Mouse (Mus musculus) forebrain, embryonic 14.5 days (tissue): ENCODE measurements around the gene Sptbn4. TPM values are rescaled to one million over a fixed set of nuclear protein-coding genes. Genes with fewer than 3 reads are reported as not detected.

Experiments
- ATAC-seq: fragments of 200-750 bp; cut with Nextera tagmentation; 2 replicates; pipeline ENCODE4 v1.8.0; 2017; ENCODE audit warnings: mild to moderate bottlenecking, moderate library complexity
- DNase-seq: peaks from one replicate; pipeline ENCODE4 v3.0.0-alpha.2; 2015; ENCODE audit warnings: low spot score
- H3K27ac ChIP-seq: fragments of 300-500 bp; sonication (generic); 2 replicates; pipeline ENCODE4 v1.5.1; 2014; ENCODE audit warnings: low read depth, mild to moderate bottlenecking, control low read depth, low read length, moderate library complexity
- H3K27me3 ChIP-seq: fragments of 300-500 bp; sonication (generic); replicated peaks from 2 replicates; pipeline ENCODE4 v1.6.1; 2014; ENCODE audit warnings: low read length, control low read depth, mixed read lengths; ENCODE audit not compliant: control insufficient read depth, insufficient read depth
- H3K36me3 ChIP-seq: fragments of 300-500 bp; sonication (generic); 2 replicates; pipeline ENCODE4 v1.6.1; 2014; ENCODE audit warnings: low read length, control low read depth; ENCODE audit not compliant: control insufficient read depth, insufficient read depth
- H3K4me1 ChIP-seq: fragments of 300-500 bp; sonication (generic); 2 replicates; pipeline ENCODE4 v1.6.1; 2014; ENCODE audit warnings: antibody characterized with exemption, low read length, control low read depth; ENCODE audit not compliant: control insufficient read depth, insufficient read depth
- H3K4me2 ChIP-seq: fragments of 300-500 bp; sonication (generic); 2 replicates; pipeline ENCODE4 v1.6.1; 2014; ENCODE audit warnings: mild to moderate bottlenecking, control low read depth, low read length
- H3K4me3 ChIP-seq: fragments of 300-500 bp; sonication (generic); 2 replicates; pipeline ENCODE4 v1.5.1; 2014; ENCODE audit warnings: low read depth, low read length, control low read depth
- H3K9ac ChIP-seq: fragments of 300-500 bp; sonication (generic); 2 replicates; pipeline ENCODE4 v1.6.1; 2014; ENCODE audit warnings: mild to moderate bottlenecking, low read length, control low read depth, moderate library complexity
- H3K9me3 ChIP-seq: fragments of 300-500 bp; sonication (generic); replicated peaks from 2 replicates; pipeline ENCODE4 v1.6.1; 2016; ENCODE audit warnings: low read length, control low read depth, mixed read lengths; ENCODE audit not compliant: control insufficient read depth
- WGBS: fragments of 180-500 bp; shearing (Covaris S2); extraction: QIAGEN DNeasy Blood & Tissue Kit; methylation state at CpG from one replicate; pipeline ENCODE4 v1.1.7; 2014; 5-methylcytosine and 5-hydroxymethylcytosine counted together
- polyA plus RNA-seq: library from polyadenylated mRNA; unstranded; fragments of >200 nt; fragmentation: Nextera tagmentation; extraction: Ambion mirVana; gene quantifications from 2 replicates; pipeline ENCODE4 v1.2.1, GENCODE M21; 2014

Gene Sptbn4
- polyA plus RNA-seq, 1 experiment from 2014 or later, result 1.7 TPM

DNA sequence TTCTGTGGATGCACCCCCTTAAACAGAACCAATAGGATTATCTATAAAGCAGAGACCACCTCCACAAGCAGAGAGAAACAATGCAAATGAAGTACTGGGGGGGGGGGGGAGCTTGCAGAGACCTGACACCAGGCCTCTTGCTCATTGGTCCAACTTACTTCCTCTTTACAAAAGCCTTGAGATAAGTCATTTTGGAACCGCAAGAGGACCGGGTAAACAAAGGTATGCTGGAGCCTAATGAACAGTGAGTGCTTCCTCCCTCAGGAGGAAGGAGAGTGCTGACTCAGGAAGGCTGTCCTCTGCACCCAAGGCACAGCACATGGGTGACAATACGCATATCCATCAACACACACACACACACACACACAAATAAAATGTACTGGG is 89.9 kb downstream of the Sptbn4 start:
- no peak overlapping the region for H3K4me3 ChIP-seq
- H3K9ac ChIP-seq, result no peak overlapping the region
- no peak for DNase-seq
- H3K4me2 ChIP-seq, result no peak overlapping the region
- H3K4me1 ChIP-seq, result peaks cover 16% of the 10 kb centered on the region
- H3K9me3 ChIP-seq, result no peaks in the 10 kb centered on the region
- 25% methylated on average over 3 of the region's 3 CpGs for WGBS
- H3K27ac ChIP-seq, result no peak overlapping the region
- H3K36me3 ChIP-seq, result peaks cover 11% of the 10 kb centered on the region; the same call in 1 of the 2 replicates
- H3K27me3 ChIP-seq, result peaks cover 21% of the 10 kb centered on the region
- ATAC-seq, result no peak

- Histone ChIP-seq H3K36me3 (peaks cover 16% of the 10 kb centered on the region), H3K27me3 (peaks cover 21% of the 10 kb centered on the region), H3K4me3 (peak within 1 kb of the TSS; percentile 72), H3K4me1 (peaks cover 16% of the 10 kb centered on the region), H3K27ac (no peak within 1 kb of the TSS; the same call in 1 of the 2 replicates), H3K9ac (peak within 1 kb of the TSS; percentile 30; the same call in 1 of the 2 replicates), H3K9me3 (no peaks in the 10 kb centered on the region), H3K4me2 (peak within 1 kb of the TSS; percentile 67)
- WGBS, result 5% methylated on average over 26 of the region's 27 CpGs
- DNase-seq, result no peak
- ATAC-seq, result no peak
Measured at GRCm38 (mm10) chr7:27356861-27357594, 90.5 kb downstream of the Sptbn4 start, which contains the start of gene Gm20479. TSS of gene Gm20479 (minus strand) at chr7:27357419.

DNA sequence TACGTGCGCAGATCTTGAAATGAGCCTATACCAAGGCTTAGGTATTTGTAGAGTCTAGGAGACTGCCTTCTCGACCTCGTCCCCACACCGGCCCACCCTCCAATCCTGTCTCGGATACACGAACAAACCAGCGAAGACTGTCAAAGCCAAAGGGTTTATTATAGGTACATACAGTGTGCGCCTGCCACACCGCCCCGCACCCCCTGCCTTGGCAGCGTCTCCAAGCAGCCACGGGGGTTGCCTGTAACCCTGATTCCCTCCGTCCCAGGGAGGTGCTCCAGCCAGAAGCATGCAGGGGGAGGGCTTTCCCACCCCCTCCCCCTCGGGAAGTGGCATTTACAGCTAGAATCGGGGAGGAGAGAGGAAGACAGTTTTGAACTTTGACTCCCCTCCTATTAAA is 91.2 kb downstream of the Sptbn4 start:
- no peaks in the 10 kb centered on the region for H3K9me3 ChIP-seq
- ATAC-seq, result peak; percentile 50
- peak overlapping the region; percentile 30; the same call in 1 of the 2 replicates for H3K9ac ChIP-seq
- H3K4me3 ChIP-seq, result peak overlapping the region; percentile 72
- no peak overlapping the region for H3K27ac ChIP-seq
- peaks cover 24% of the 10 kb centered on the region for H3K36me3 ChIP-seq
- WGBS, result 2% methylated on average over 16 of the region's 16 CpGs
- no peak for DNase-seq
- H3K27me3 ChIP-seq, result peaks cover 21% of the 10 kb centered on the region
- H3K4me2 ChIP-seq, result peak overlapping the region; percentile 67
- peaks cover 16% of the 10 kb centered on the region for H3K4me1 ChIP-seq

- H3K9ac ChIP-seq, result peak within 1 kb of the TSS; percentile 78
- H3K4me3 ChIP-seq, result peak within 1 kb of the TSS; percentile 72
- no peaks in the 10 kb centered on the region for H3K9me3 ChIP-seq
- ATAC-seq (peak; percentile 94), DNase-seq (peak; percentile 97)
- no peak within 1 kb of the TSS; the same call in none of the 2 replicates for H3K27ac ChIP-seq
- H3K36me3 ChIP-seq, result peaks cover 28% of the 10 kb centered on the region
- 1% methylated on average over 34 of the region's 34 CpGs for WGBS
- peak within 1 kb of the TSS; percentile 67 for H3K4me2 ChIP-seq
- H3K4me1 ChIP-seq, result peaks cover 16% of the 10 kb centered on the region
- peaks cover 21% of the 10 kb centered on the region for H3K27me3 ChIP-seq
Measured at GRCm38 (mm10) chr7:27355745-27356240, 91.7 kb downstream of the Sptbn4 start, which contains the start of gene Shkbp1. TSS of gene Shkbp1 (minus strand) at chr7:27356019.

DNA sequence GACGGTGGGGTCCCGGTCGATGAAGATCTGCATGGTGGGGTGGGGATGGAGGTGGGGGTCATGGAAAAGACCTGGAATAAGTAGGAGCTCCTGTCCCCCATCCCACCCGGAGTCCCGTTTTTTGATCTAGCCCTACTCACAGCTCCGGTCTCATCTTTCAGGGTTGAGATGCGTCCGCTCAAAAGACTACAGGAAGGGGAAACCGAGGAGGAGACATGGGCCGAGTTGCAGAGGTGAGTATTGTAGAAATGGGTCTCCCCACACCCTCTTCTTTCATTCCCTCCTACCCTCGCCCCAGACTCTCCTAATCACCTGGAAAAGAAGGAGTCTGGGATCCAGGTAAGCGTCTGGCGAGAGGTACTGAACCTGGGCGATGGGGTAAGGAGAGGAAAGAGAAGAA is 92.2 kb downstream of the Sptbn4 start:
- ATAC-seq (peak; percentile 18), DNase-seq (no peak)
- WGBS, result 9% methylated on average over 14 of the region's 14 CpGs
- peak overlapping the region; percentile 78 for H3K9ac ChIP-seq
- peaks cover 34% of the 10 kb centered on the region for H3K36me3 ChIP-seq
- H3K27ac ChIP-seq, result no peak overlapping the region; the same call in 1 of the 2 replicates
- peaks cover 16% of the 10 kb centered on the region for H3K4me1 ChIP-seq
- peak overlapping the region; percentile 72 for H3K4me3 ChIP-seq
- peaks cover 21% of the 10 kb centered on the region for H3K27me3 ChIP-seq
- H3K4me2 ChIP-seq, result peak overlapping the region; percentile 67
- H3K9me3 ChIP-seq, result no peaks in the 10 kb centered on the region

- DNase-seq (no peak), ATAC-seq (no peak)
- H3K9me3 ChIP-seq, result no peaks in the 10 kb centered on the region
- H3K9ac ChIP-seq, result peak overlapping the region; percentile 78
- H3K36me3 ChIP-seq, result peaks cover 36% of the 10 kb centered on the region
- H3K4me1 ChIP-seq, result peaks cover 16% of the 10 kb centered on the region
- WGBS, result 44% methylated on average over 4 of the region's 4 CpGs
- peak overlapping the region; percentile 72 for H3K4me3 ChIP-seq
- H3K4me2 ChIP-seq, result peak overlapping the region; percentile 67
- peaks cover 21% of the 10 kb centered on the region for H3K27me3 ChIP-seq
- no peak overlapping the region for H3K27ac ChIP-seq
Measured at GRCm38 (mm10) chr7:27354783-27355182, 92.7 kb downstream of the Sptbn4 start.

- peak; percentile 85 for DNase-seq
- ATAC-seq, result no peak; the same call in 1 of the 2 replicates
- peak overlapping the region; percentile 78; the same call in 1 of the 2 replicates for H3K9ac ChIP-seq
Measured at GRCm38 (mm10) chr7:27354144-27354543, 93.3 kb downstream of the Sptbn4 start.

DNA sequence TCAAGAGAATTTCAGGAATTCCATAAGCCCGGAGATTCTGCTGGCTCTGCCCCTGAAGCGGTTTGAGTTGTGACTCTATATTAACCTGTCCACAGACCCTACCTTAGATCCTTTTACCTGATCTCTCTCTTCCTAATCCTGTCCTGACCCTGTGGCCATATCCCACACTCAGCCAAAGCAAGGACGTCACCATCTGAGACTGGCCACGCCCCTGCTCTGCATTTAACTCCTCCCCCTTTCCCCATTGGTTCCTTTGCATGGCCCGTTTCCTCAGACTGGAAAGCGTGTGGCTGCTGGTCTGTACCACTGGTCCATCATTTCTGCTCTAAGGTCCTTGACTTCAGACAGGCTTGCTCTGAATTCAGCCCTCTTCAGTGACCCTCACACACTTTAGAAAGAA is 102.0 kb downstream of the Sptbn4 start:
- no peaks in the 10 kb centered on the region for H3K4me1 ChIP-seq
- no peak for DNase-seq
- no peaks in the 10 kb centered on the region for H3K27me3 ChIP-seq
- 0 out of 2 replicates have a peak, but pooled peaks have one; percentile 22 for ATAC-seq
- H3K27ac ChIP-seq, result no peak overlapping the region
- H3K9ac ChIP-seq, result no peak overlapping the region
- H3K4me3 ChIP-seq, result no peak overlapping the region
- H3K36me3 ChIP-seq, result peaks cover 84% of the 10 kb centered on the region
- H3K4me2 ChIP-seq, result no peak overlapping the region
- H3K9me3 ChIP-seq, result no peaks in the 10 kb centered on the region
- 17% methylated on average over 6 of the region's 6 CpGs for WGBS

More at GRCm38 (mm10) chr7:27354144-27354543, 93.3 kb downstream of the Sptbn4 start:
- Histone ChIP-seq H3K4me1 (peaks cover 16% of the 10 kb centered on the region), H3K9me3 (no peaks in the 10 kb centered on the region), H3K4me2 (peak overlapping the region; percentile 67), H3K27ac (no peak overlapping the region), H3K4me3 (peak overlapping the region; percentile 72), H3K27me3 (peaks cover 21% of the 10 kb centered on the region), H3K36me3 (peaks cover 39% of the 10 kb centered on the region)
- WGBS, result 22% methylated on average over 6 of the region's 6 CpGs

GRCm38 (mm10) chr7:27342595-27342994 is 104.9 kb downstream of the Sptbn4 start:
- H3K4me3 ChIP-seq, result no peak overlapping the region
- peaks cover 62% of the 10 kb centered on the region for H3K36me3 ChIP-seq
- no peak overlapping the region for H3K4me2 ChIP-seq
- 0 out of 2 replicates have a peak, but pooled peaks cover 3% of the 10 kb centered on the region for H3K27me3 ChIP-seq
- DNase-seq, result no peak
- no peak overlapping the region for H3K9ac ChIP-seq
- WGBS, result 48% methylated on average over 4 of the region's 4 CpGs
- ATAC-seq, result no peak
- H3K9me3 ChIP-seq, result no peaks in the 10 kb centered on the region
- peaks cover under 1% of the 10 kb centered on the region; the same call in 1 of the 2 replicates for H3K4me1 ChIP-seq
- no peak overlapping the region for H3K27ac ChIP-seq
